Mouse (Mus musculus) CD4-positive naive resting alpha-beta T cell, adult 76 days (primary cell): Measurements from ENCODE around the gene Hsf4. TPM values are rescaled to one million over a fixed set of nuclear protein-coding genes. Genes with fewer than 3 reads are reported as not detected.

Source experiments
- total RNA-seq: library from RNA; stranded (reverse); gene quantifications from one replicate; pipeline ENCODE4 v1.2.4, GENCODE M21; 2023

Hsf4 gene
- 0.94 TPM for total RNA-seq

GRCm38 (mm10) chr8:105269461-105269947 is at the start of gene Hsf4:
Gene Hsf4 (plus strand): TSS chr8:105269801.

GRCm38 (mm10) chr8:105224413-105225271 is 45.0 kb upstream of the Hsf4 start, which contains the start of gene D230025D16Rik:
Gene D230025D16Rik (plus strand): TSS chr8:105225145.

GRCm38 (mm10) chr8:105254966-105255350 is 14.6 kb upstream of the Hsf4 start, which contains the start of gene B3gnt9:
Gene B3gnt9 (minus strand): TSS chr8:105255153.

GRCm38 (mm10) chr8:105264024-105264982 is 5.3 kb upstream of the Hsf4 start, which contains the start of the genes Tradd and Fbxl8:
Gene Tradd (minus strand): TSS chr8:105264609.
Gene Fbxl8 (plus strand): TSS chr8:105264648.

GRCm38 (mm10) chr8:105275840-105276239 is 6.2 kb downstream of the Hsf4 start, which contains the start of gene Nol3:
Gene Nol3 (plus strand): TSS chr8:105276140.

GRCm38 (mm10) chr8:105289805-105290460 is 20.3 kb downstream of the Hsf4 start, which contains the start of gene 4931428F04Rik:
Gene 4931428F04Rik (minus strand): TSS chr8:105289864.

GRCm38 (mm10) chr8:105295895-105296573 is 26.4 kb downstream of the Hsf4 start, which contains the start of gene Exoc3l:
Gene Exoc3l (minus strand): TSS chr8:105296101.

GRCm38 (mm10) chr8:105297511-105298192 is 28.1 kb downstream of the Hsf4 start, which contains the start of gene E2f4:
Gene E2f4 (plus strand): TSS chr8:105297663.

GRCm38 (mm10) chr8:105305211-105306145 is 35.9 kb downstream of the Hsf4 start, which contains the start of gene Elmo3:
Gene Elmo3 (plus strand): TSS chr8:105305601.

Other genes starting within 250 kb of the Hsf4 start
- not detected for gene Ces3a, start 221.2 kb upstream of the Hsf4 start, total RNA-seq
- not detected for gene Ces3b, start 186.0 kb upstream of the Hsf4 start, total RNA-seq
- gene Ces4a, start 138.0 kb upstream of the Hsf4 start, total RNA-seq, result not detected
- 96.8 TPM for gene Cbfb, start 99.1 kb upstream of the Hsf4 start, total RNA-seq
- gene D230025D16Rik, start 44.7 kb upstream of the Hsf4 start, total RNA-seq, result 23.3 TPM
- gene B3gnt9, start 14.6 kb upstream of the Hsf4 start, total RNA-seq, result 2.3 TPM
- 22.7 TPM for gene Tradd, start 5.2 kb upstream of the Hsf4 start, total RNA-seq
- 10.0 TPM for gene Fbxl8, start 5.2 kb upstream of the Hsf4 start, total RNA-seq
- not detected for gene Nol3, start 6.3 kb downstream of the Hsf4 start, total RNA-seq
- 5.0 TPM for gene 4931428F04Rik, start 20.1 kb downstream of the Hsf4 start, total RNA-seq
- gene Exoc3l, start 26.3 kb downstream of the Hsf4 start, total RNA-seq, result 0.67 TPM
- gene E2f4, start 27.9 kb downstream of the Hsf4 start, total RNA-seq, result 90.3 TPM
- 4.6 TPM for gene Elmo3, start 35.8 kb downstream of the Hsf4 start, total RNA-seq
- 5.3 TPM for gene Lrrc29, start 56.5 kb downstream of the Hsf4 start, total RNA-seq
- 25.6 TPM for gene Tmem208, start 56.6 kb downstream of the Hsf4 start, total RNA-seq
- 17.7 TPM for gene Fhod1, start 78.2 kb downstream of the Hsf4 start, total RNA-seq
- 0.82 TPM for gene Slc9a5, start 79.0 kb downstream of the Hsf4 start, total RNA-seq
- not detected for gene Plekhg4, start 103.5 kb downstream of the Hsf4 start, total RNA-seq
- not detected for gene Kctd19, start 143.7 kb downstream of the Hsf4 start, total RNA-seq
- gene Lrrc36, start 143.8 kb downstream of the Hsf4 start, total RNA-seq, result not detected
- gene Tppp3, start 201.7 kb downstream of the Hsf4 start, total RNA-seq, result 0.82 TPM
- gene Zdhhc1, start 227.1 kb downstream of the Hsf4 start, total RNA-seq, result 4.3 TPM
- not detected for gene Hsd11b2, start 249.0 kb downstream of the Hsf4 start, total RNA-seq